In the genomic region with DNA sequence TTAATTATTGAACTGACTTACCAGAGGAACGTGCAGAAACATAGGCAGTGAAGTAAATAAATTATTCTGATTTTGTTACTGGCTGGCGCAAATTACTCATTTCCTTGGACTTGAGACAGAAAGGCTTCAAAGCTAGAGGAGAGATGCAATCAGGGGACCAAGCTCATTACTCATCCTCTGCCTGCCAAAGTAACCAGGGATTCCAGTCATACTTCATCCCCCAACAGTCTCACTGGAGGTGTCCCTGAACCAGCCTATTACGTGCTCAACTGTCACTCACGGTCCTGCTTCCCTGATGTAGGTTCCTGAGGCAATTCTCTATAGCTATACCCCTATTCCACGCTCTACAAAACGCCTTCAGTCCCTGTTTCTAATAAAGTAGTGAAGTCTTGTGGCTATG, we compare ENCODE assay signal across 7 mouse cellular contexts.
"Had no signal": no experiment of that assay in that cellular context is flagged by ENCODE, and none has a peak within 500 bp of the region (broad histone marks: within the 10 kb centered on the region; RNA-seq: fewer than 3 reads in every experiment).

No protein-coding gene starts in this region.

- DNase-seq: kidney, postnatal 10 days; kidney, postnatal 4 days; liver; liver, embryonic 13.5 days; liver, postnatal 0 days; right cerebral cortex, postnatal 14 days; thymus, postnatal 36 days had no signal
